Mouse (Mus musculus) embryonic facial prominence, embryonic 13.5 days (tissue): ENCODE results near the gene Adam15. TPM values are rescaled to one million over a fixed set of nuclear protein-coding genes. Genes with fewer than 3 reads are reported as not detected.

Experiments
- ATAC-seq: fragments of 200-750 bp; cut with Nextera tagmentation; 2 replicates; pipeline ENCODE4 v1.8.0; 2017; ENCODE audit warnings: low read depth; ENCODE audit not compliant: insufficient number of reproducible peaks, insufficient read depth, low FRiP score, low TSS enrichment
- H3K27ac ChIP-seq: fragments of 300-500 bp; sonication (generic); 2 replicates; pipeline ENCODE4 v1.5.1; 2015; ENCODE audit warnings: moderate library complexity, mild to moderate bottlenecking, inconsistent platforms
- H3K27me3 ChIP-seq: fragments of 300-500 bp; sonication (generic); 2 replicates; pipeline ENCODE4 v1.6.1; 2015; ENCODE audit warnings: mild to moderate bottlenecking, inconsistent platforms
- H3K36me3 ChIP-seq: fragments of 300-500 bp; sonication (generic); 2 replicates; pipeline ENCODE4 v1.6.1; 2015; ENCODE audit warnings: mild to moderate bottlenecking, inconsistent platforms
- H3K4me1 ChIP-seq: fragments of 300-500 bp; sonication (generic); 2 replicates; pipeline ENCODE4 v1.6.1; 2015; ENCODE audit warnings: inconsistent platforms
- H3K4me2 ChIP-seq: fragments of 300-500 bp; sonication (generic); 2 replicates; pipeline ENCODE4 v1.6.1; 2015; ENCODE audit warnings: moderate library complexity, mild to moderate bottlenecking, inconsistent platforms
- H3K4me3 ChIP-seq: fragments of 300-500 bp; sonication (generic); 2 replicates; pipeline ENCODE4 v1.5.1; 2015; ENCODE audit warnings: mild to moderate bottlenecking, inconsistent platforms
- H3K9ac ChIP-seq: fragments of 300-500 bp; sonication (generic); 2 replicates; pipeline ENCODE4 v1.6.1; 2015; ENCODE audit warnings: mild to moderate bottlenecking, inconsistent platforms
- H3K9me3 ChIP-seq: fragments of 300-500 bp; sonication (generic); 2 replicates; pipeline ENCODE4 v1.6.1; 2016; ENCODE audit warnings: inconsistent platforms
- WGBS: fragments of 180-500 bp; shearing (Covaris S2); methylation state at CpG from one replicate; pipeline ENCODE4 v1.1.7; 2015; ENCODE audit warnings: mixed read lengths; 5-methylcytosine and 5-hydroxymethylcytosine counted together
- polyA plus RNA-seq: library from polyadenylated mRNA; unstranded; fragments of >200 nt; fragmentation: Nextera tagmentation; extraction: Ambion mirVana; gene quantifications from 2 replicates; pipeline ENCODE4 v1.2.1, GENCODE M21; 2015

Adam15 gene
- polyA plus RNA-seq, 1 experiment from 2014 or later: 52.6 TPM

DNA sequence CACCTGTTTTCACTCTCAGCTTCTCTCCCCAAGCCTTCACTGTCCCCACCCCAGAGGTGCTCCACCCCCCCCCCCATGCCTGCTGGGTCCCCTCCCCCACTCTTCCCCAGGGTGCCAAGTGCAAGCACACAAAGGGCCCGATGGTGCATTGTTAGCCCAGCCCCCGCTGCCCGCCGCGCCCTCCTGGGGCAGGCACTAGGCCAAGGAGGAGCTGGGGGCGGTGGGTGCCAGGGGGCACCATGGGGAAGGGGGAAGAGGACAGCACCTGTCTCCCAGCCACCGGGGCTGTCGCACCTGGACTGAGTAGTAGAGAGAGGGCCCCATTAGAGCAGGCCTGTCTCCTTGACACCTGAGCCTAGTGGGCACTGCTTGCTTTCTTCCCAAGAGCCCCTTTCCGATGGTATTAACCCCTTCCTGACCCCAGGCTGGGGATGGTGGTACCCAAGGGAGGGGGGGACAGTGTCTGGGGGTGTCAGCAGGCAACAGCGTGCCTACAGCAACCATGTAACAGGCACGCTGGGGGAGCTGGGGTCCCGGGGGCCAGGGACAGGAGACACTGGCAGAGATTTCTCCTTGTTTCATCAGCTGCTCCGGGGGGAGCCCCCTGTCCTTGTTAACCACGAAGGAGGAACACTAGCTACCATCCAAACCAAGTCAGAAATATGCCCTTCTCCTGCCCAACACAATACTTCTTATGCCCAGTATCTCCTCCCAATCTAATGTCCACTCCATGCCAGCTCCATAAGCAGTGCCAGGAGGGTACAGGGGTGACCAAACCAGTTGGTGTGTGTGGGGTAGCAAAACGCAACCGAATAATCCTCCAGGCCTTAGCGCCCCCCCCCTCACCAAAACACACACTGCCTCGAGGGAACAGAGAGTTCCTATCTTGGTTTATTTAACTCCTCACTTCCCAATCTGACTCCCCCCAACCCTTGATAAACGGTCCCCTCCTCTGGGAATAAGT is 41.2 kb upstream of the Adam15 start:
- Histone ChIP-seq H3K27me3 (peaks cover 29% of the 10 kb centered on the region), H3K9ac (peak overlapping the region; percentile 68), H3K27ac (peak overlapping the region; percentile 16; the same call in 1 of the 2 replicates), H3K9me3 (no peaks in the 10 kb centered on the region), H3K4me2 (peak overlapping the region; percentile 94), H3K4me3 (peak overlapping the region; percentile 56), H3K36me3 (no peaks in the 10 kb centered on the region), H3K4me1 (peaks cover 68% of the 10 kb centered on the region)
- 8% methylated on average over 19 of the region's 19 CpGs for WGBS
- ATAC-seq: no peak

- Histone ChIP-seq H3K4me3 (no peak overlapping the region), H3K4me1 (peaks cover 66% of the 10 kb centered on the region)
- 52% methylated on average over 5 of the region's 5 CpGs for WGBS
Observed at GRCm38 (mm10) chr3:89390111-89390515, 40.3 kb upstream of the Adam15 start.

DNA sequence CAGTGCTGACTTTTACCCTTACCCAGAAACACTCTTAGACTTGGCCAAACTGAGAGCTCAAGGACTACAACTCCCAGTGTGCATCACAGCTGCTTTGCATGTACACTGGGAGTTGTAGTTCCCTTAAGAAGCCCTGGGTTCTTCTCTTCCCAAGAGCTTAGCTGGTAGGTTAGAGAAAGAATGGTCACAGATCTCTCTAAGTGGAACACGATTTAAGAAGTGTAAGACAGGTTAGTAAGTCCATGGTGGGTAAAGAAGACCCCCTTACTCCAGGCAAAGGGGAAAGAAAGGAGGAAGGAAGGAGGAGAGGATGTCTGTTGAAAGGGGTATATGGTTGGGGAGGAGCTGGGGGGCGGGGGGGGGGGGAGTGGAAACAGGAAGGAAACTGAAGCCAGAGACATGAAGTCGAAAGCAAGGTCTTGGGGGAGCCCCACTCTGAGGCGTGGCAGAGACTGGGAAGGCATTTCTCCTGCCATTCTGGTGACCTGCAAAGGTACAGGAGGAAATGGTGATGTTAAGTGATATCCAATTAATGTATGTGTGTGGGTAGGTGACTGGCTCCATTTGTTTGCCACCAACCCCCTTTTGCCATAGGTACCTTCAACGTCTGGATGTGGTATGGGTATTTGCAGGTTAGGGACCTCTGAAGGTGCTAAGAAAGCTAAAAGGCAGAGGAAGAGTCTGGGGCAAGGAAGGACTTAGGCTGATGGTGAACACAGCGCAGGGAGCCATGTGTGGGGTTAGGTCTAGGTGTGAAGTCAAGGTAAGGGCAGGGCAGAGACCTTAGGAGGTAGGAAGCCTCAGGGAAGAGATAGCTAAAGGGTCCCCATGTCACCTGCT is 39.3 kb upstream of the Adam15 start:
- Histone ChIP-seq H3K4me3 (no peak overlapping the region), H3K27me3 (peaks cover 29% of the 10 kb centered on the region), H3K4me1 (peaks cover 66% of the 10 kb centered on the region), H3K27ac (no peak overlapping the region), H3K4me2 (no peak overlapping the region), H3K9me3 (no peaks in the 10 kb centered on the region), H3K36me3 (no peaks in the 10 kb centered on the region), H3K9ac (no peak overlapping the region)
- 54% methylated on average over 6 of the region's 6 CpGs for WGBS
- ATAC-seq: no peak

More at GRCm38 (mm10) chr3:89390111-89390515, 40.3 kb upstream of the Adam15 start:
- ATAC-seq: no peak
- no peaks in the 10 kb centered on the region for H3K9me3 ChIP-seq
- H3K4me2 ChIP-seq: peak overlapping the region; percentile 94; the same call in 1 of the 2 replicates
- H3K36me3 ChIP-seq: no peaks in the 10 kb centered on the region
- H3K9ac ChIP-seq: no peak overlapping the region
- peaks cover 29% of the 10 kb centered on the region for H3K27me3 ChIP-seq
- peak overlapping the region; percentile 16; the same call in 1 of the 2 replicates for H3K27ac ChIP-seq

GRCm38 (mm10) chr3:89388134-89388881 is 38.5 kb upstream of the Adam15 start:
- ATAC-seq: no peak
- no peaks in the 10 kb centered on the region for H3K9me3 ChIP-seq
- H3K4me3 ChIP-seq: no peak overlapping the region
- H3K36me3 ChIP-seq: no peaks in the 10 kb centered on the region
- 0 out of 2 replicates have a peak overlapping the region, but pooled peaks have one; percentile 2 for H3K4me2 ChIP-seq
- 69% methylated on average over 11 of the region's 11 CpGs for whole genome bisulfite sequencing
- H3K27ac ChIP-seq: no peak overlapping the region
- H3K9ac ChIP-seq: no peak overlapping the region
- H3K4me1 ChIP-seq: peaks cover 64% of the 10 kb centered on the region
- H3K27me3 ChIP-seq: peaks cover 29% of the 10 kb centered on the region

GRCm38 (mm10) chr3:89387632-89388031 is 37.8 kb upstream of the Adam15 start:
- WGBS: 70% methylated on average over 11 of the region's 11 CpGs
- peaks cover 24% of the 10 kb centered on the region for H3K27me3 ChIP-seq
- H3K9me3 ChIP-seq: no peaks in the 10 kb centered on the region
- ATAC-seq: no peak
- peaks cover 60% of the 10 kb centered on the region for H3K4me1 ChIP-seq
- no peak overlapping the region for H3K9ac ChIP-seq
- H3K4me2 ChIP-seq: 0 out of 2 replicates have a peak overlapping the region, but pooled peaks have one; percentile 2
- H3K27ac ChIP-seq: peak overlapping the region; percentile 11; the same call in 1 of the 2 replicates
- H3K36me3 ChIP-seq: no peaks in the 10 kb centered on the region
- H3K4me3 ChIP-seq: no peak overlapping the region; the same call in 1 of the 2 replicates

DNA sequence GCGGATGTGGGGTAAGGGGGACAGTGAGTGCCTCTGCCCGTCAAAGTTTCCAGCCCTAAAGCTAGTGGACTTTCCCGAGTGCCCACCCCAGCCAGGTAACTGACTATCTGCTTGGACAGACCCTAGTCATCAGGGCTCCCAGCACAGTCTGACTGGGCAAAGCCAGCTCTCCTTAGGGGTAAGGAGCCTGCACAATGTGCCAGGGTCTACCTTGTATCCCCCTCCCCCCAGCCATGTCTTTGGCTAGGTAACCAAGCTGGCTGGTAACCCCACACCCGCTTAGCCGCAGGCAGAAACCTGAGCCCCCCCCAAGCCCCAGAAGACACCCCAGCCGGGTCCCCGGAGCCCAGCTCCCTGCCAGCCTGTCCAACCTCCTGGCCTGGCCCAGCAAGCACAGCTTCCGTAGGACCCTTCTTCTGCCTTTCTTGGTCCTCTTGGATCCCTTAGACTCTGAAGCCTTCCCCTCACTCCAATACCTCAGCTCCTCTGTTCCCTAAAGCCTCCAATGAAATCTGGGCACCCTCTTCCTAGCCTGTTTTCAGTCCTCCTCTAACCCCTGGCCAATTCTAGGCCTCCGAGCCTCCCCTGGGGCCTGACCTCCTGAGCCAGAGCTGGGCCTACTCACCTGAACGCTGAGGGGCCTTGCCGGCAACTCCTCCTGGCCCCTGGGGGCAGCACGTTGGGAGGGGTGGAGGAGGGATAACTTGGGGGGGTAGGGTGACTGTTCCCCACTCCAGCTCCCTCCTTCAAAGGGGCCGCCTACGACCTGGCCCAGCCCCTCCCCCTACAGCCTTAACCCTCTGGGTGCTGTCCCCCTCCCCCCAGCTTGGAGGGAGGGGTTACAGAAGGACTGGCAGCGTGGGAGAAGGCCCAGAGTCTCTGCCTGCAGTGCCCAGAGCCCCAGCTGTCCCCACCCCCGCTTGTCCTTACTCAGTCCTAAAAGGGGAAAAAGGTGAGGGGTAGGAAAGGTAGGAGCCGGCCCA is 36.9 kb upstream of the Adam15 start:
- peaks cover 15% of the 10 kb centered on the region for H3K27me3 ChIP-seq
- peaks cover 51% of the 10 kb centered on the region for H3K4me1 ChIP-seq
- H3K36me3 ChIP-seq: no peaks in the 10 kb centered on the region
- H3K4me3 ChIP-seq: no peak overlapping the region; the same call in 1 of the 2 replicates
- peak overlapping the region; percentile 7; the same call in 1 of the 2 replicates for H3K27ac ChIP-seq
- peak overlapping the region; percentile 33 for H3K4me2 ChIP-seq
- peak overlapping the region; percentile 36; the same call in 1 of the 2 replicates for H3K9ac ChIP-seq
- WGBS: 38% methylated on average over 17 of the region's 17 CpGs
- ATAC-seq: no peak
- no peaks in the 10 kb centered on the region for H3K9me3 ChIP-seq

DNA sequence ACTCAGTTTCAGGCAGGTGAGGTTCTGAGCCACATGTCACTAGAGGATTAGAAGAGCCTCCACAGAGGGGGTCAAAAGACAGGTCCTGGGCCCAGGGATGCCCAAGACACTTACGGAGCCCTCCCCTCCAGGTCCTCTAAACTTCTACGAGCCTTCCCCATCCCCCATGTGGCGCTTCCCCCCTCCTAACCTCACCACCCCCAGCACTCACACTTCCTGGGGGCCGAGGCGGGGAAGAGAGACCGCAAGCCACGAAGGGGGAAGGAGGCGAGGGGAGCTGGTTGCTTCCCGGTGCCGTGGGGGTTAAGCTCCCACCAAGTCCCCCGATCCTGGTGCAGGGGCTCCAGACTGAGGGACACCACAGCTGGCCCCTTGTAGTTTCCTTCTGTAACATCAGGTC is 35.7 kb upstream of the Adam15 start:
- ATAC-seq: no peak
- 29% methylated on average over 11 of the region's 11 CpGs for WGBS
- H3K9ac ChIP-seq: no peak overlapping the region
- H3K9me3 ChIP-seq: no peaks in the 10 kb centered on the region
- peaks cover 5% of the 10 kb centered on the region; the same call in 1 of the 2 replicates for H3K36me3 ChIP-seq
- H3K27ac ChIP-seq: no peak overlapping the region
- H3K4me2 ChIP-seq: peak overlapping the region; percentile 7; the same call in 1 of the 2 replicates
- H3K27me3 ChIP-seq: peaks cover 2% of the 10 kb centered on the region; the same call in 1 of the 2 replicates
- peaks cover 38% of the 10 kb centered on the region for H3K4me1 ChIP-seq
- H3K4me3 ChIP-seq: no peak overlapping the region

DNA sequence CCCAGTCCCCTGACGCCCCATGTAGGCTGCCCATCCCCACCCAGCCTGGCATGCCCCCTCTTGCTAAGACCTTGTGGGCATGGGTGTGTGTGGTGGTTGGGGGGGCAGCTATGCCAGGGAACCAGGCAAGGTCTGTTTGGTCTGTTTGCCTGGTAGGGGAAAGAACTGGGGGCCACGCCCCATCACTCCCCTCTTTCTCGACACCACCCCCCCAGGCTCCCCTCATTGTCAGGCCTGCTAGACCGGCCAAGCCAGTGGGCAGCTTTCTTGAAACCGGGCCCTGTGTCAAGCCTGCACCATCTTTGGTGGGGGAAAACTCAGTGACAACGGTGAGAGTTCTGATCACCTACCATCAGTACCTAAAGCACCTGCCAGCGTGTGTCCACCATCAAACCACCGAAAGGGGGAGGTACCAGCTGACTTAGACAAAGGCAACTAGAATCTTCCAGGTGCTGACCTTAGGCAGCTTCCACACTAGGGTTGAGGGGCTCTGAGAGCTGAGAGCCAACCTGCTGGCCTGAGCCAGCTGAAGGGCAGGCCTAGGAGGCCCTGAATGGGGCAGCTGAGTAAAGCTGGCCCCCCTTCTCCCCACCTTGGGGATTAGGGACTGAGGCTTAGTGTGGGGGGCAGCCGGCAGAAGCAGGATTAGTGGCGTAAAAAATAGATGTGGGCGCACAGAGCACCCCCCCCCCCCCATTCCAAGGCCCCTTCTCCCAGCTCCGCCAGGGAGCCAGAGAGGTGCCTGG is 34.7 kb upstream of the Adam15 start:
- Histone ChIP-seq H3K36me3 (peaks cover 5% of the 10 kb centered on the region; the same call in 1 of the 2 replicates), H3K4me3 (no peak overlapping the region), H3K4me1 (peaks cover 34% of the 10 kb centered on the region), H3K9me3 (no peaks in the 10 kb centered on the region), H3K27ac (peak overlapping the region; percentile 57), H3K27me3 (no peaks in the 10 kb centered on the region), H3K4me2 (peak overlapping the region; percentile 9; the same call in 1 of the 2 replicates), H3K9ac (0 out of 2 replicates have a peak overlapping the region, but pooled peaks have one; percentile 27)
- no peak for ATAC-seq
- 56% methylated on average over 10 of the region's 12 CpGs for WGBS

DNA sequence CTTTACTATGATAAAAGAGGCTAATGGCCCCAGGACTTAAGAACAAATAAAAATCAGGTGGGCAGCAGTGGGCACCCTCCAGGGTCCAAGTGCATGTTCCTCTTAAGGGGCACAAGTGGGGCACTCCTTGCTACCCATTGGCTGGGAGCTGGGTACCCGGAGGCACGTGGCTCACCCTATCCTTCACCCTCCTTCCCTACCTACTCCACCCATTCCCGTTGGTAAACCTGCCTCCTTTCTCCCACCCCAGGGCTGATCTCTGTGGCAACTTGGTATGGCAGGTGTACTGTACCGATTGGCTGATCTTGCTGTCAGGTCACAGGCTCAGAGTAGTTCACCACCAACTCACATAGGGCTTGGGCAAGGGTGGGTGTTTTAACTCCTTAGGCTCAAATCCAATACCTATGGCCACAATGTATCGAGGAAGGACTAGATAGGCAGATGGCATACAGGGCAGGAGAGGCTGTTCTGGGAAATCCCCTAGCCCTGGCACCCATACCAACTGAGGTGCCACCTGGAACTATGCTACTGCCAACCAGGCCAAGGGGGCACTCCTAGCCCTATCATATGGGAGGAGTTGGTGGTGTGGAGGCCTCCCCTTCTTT is 34.0 kb upstream of the Adam15 start:
- H3K4me2 ChIP-seq: no peak overlapping the region
- H3K27me3 ChIP-seq: no peaks in the 10 kb centered on the region
- H3K36me3 ChIP-seq: peaks cover 5% of the 10 kb centered on the region; the same call in 1 of the 2 replicates
- WGBS: 77% methylated on average over 5 of the region's 5 CpGs
- H3K4me1 ChIP-seq: peaks cover 40% of the 10 kb centered on the region
- no peak overlapping the region for H3K27ac ChIP-seq
- no peak overlapping the region for H3K4me3 ChIP-seq
- no peaks in the 10 kb centered on the region for H3K9me3 ChIP-seq
- no peak for ATAC-seq
- no peak overlapping the region for H3K9ac ChIP-seq
